13 mouse cellular contexts compared by ENCODE assay signal in the genomic region with DNA sequence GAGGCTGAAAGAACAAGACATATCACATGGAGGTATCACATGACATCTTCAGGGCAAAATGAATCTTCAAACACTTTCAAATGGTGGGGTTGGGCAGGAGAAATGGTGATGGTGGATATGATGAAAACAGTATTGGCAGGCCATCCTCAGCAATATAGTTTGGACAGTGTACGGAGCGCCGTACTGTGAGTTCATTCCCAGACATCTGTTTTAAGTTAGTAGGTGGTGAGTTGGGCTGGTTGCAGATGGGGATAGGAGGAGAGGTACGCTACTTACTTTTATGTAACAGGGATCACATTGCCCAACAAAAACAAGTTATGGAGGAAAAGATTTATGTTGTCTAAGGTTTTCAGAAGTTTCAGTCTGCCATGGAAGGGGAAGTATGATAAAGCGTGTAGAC.
"Had no signal": no experiment of that assay in that cellular context is flagged by ENCODE, and none has a peak within 500 bp of the region (broad histone marks: within the 10 kb centered on the region; RNA-seq: fewer than 3 reads in every experiment).

No protein-coding gene starts in this region.

- H3K4me2 ChIP-seq: kidney, embryonic 15.5 days; liver, embryonic 12.5 days; lung, embryonic 14.5 days; midbrain, embryonic 11.5 days; midbrain, embryonic 15.5 days had no signal

- H3K4me1 ChIP-seq: kidney, embryonic 15.5 days; liver, embryonic 12.5 days had no signal

- H3K27ac ChIP-seq: kidney, embryonic 15.5 days; liver, embryonic 12.5 days; midbrain, embryonic 15.5 days; stomach, postnatal 0 days had no signal

- H3K9ac ChIP-seq: kidney, embryonic 15.5 days; liver, embryonic 12.5 days; lung, embryonic 14.5 days; midbrain, embryonic 15.5 days had no signal

- H3K4me3 ChIP-seq: kidney, embryonic 15.5 days; liver, embryonic 12.5 days; midbrain, embryonic 15.5 days had no signal

- H3K9me3 ChIP-seq: kidney, embryonic 15.5 days; liver, embryonic 12.5 days; midbrain, embryonic 15.5 days had no signal

- ATAC-seq: liver, embryonic 12.5 days; midbrain, embryonic 15.5 days had no signal

- DNase-seq: kidney, postnatal 14 days; left cerebral cortex, postnatal 4 days; lung, embryonic 14.5 days; lung, postnatal 10 days; lung, postnatal 4 days; right cerebral cortex, adult 18-20 months; right cerebral cortex, postnatal 25 days; thymus, postnatal 4 days had no signal

- H3K27me3 ChIP-seq: kidney, embryonic 15.5 days; liver, embryonic 12.5 days; midbrain, embryonic 15.5 days had no signal

- H3K36me3 ChIP-seq: kidney, embryonic 15.5 days; liver, embryonic 12.5 days; midbrain, embryonic 15.5 days had no signal
